Mouse (Mus musculus) G1E (cell line): ENCODE data around the gene Atp2b2. TPM values are rescaled to one million over a fixed set of nuclear protein-coding genes. Genes with fewer than 3 reads are reported as not detected.

Source experiments
- ATAC-seq: 2 replicates; pipeline ENCODE4 v1.8.0; 2016; ENCODE audit warnings: mild to moderate bottlenecking; ENCODE audit not compliant: insufficient number of reproducible peaks, poor library complexity, low FRiP score, severe bottlenecking; ENCODE audit errors: extremely low read depth
- DNase-seq: peaks from one replicate; pipeline ENCODE4 v3.0.0; 2012; ENCODE audit warnings: low spot score
- H3K27me3 ChIP-seq: 2 replicates; pipeline ENCODE4 v1.6.1; 2012; ENCODE audit warnings: mild to moderate bottlenecking, low read length, inconsistent platforms; ENCODE audit not compliant: insufficient read depth
- H3K36me3 ChIP-seq: replicated peaks from 2 replicates; pipeline ENCODE3; 2012; ENCODE audit warnings: mild to moderate bottlenecking, inconsistent platforms
- H3K4me1 ChIP-seq: 2 replicates; pipeline ENCODE4 v1.6.1; 2012; ENCODE audit warnings: low read depth, low read length, inconsistent platforms, mixed read lengths; ENCODE audit not compliant: insufficient read depth
- H3K4me3 ChIP-seq: 2 replicates; pipeline ENCODE4 v1.5.1; 2012; ENCODE audit warnings: low read depth, mild to moderate bottlenecking, inconsistent platforms, low read length, moderate library complexity, mixed read lengths
- H3K9me3 ChIP-seq: replicated peaks from 2 replicates; pipeline ENCODE4 v1.6.1; 2012; ENCODE audit warnings: inconsistent platforms
- CTCF ChIP-seq: IDR thresholded peaks from 2 replicates; pipeline ENCODE4 v1.5.1; 2012; ENCODE audit warnings: low read depth, low read length, inconsistent platforms, mixed read lengths
- GATA1 ChIP-seq: IDR thresholded peaks from 2 replicates; pipeline ENCODE4 v1.6.1; 2012; ENCODE audit warnings: borderline replicate concordance, low read length, inconsistent platforms, mixed read lengths
- GATA2 ChIP-seq: IDR thresholded peaks from 2 replicates; pipeline ENCODE4 v1.6.1; 2012; ENCODE audit warnings: low read depth, low read length, inconsistent platforms, borderline replicate concordance
- POLR2AphosphoS5 ChIP-seq: IDR thresholded peaks from 2 replicates; pipeline ENCODE4 v1.6.1; 2012; ENCODE audit warnings: low read depth, low read length, inconsistent platforms; ENCODE audit not compliant: insufficient replicate concordance
- TAL1 ChIP-seq: conservative IDR thresholded peaks from 2 replicates; pipeline ENCODE4 v1.6.1; 2012; ENCODE audit warnings: low read depth, low read length, inconsistent platforms, mixed read lengths
- polyA plus RNA-seq: library from polyadenylated mRNA; stranded (reverse); fragments of >175 nt; gene quantifications from 2 replicates; pipeline ENCODE4 v1.2.3, GENCODE M21; 2012
- total RNA-seq, 2 experiments: library from RNA; stranded (forward) in 1 of 2; stranded (reverse) in 1 of 2; fragments of 200-1000 nt in 1 of 2; fragments of >200 nt in 1 of 2; fragmentation: Nextera tagmentation in 1 of 2; gene quantifications; 2 replicates each; pipeline ENCODE4 v1.2.3; 2014 to 2017

The Atp2b2 gene
- total and polyA plus RNA-seq, 3 experiments = 0.22 TPM; not detected in 2

DNA sequence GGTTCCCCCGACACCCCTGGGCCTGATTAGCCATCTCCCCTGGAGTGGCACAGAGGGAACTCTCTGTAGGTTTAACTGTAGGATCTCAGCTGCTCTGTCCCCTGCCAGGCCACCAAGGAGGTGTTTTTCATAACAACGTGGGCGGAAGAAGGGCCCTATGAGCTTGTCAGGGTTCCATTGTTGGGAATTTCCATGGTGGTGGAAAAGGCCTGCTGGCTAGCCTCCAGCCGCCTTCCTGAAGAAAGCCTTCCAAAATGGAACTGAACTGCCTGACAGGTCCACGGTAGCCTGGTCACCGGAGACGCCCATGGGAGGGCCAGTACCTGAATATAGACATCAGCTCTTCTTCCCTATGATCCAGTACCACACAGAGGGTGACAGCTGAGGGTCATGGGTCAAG lies 169.8 kb downstream of the Atp2b2 start:
- DNase-seq (no peak), ATAC-seq (no peak)
- TF ChIP-seq GATA1 (no peak), GATA2 (no peak), POLR2AphosphoS5 (no peak), TAL1 (no peak), CTCF (no peak)
- peaks cover 83% of the 10 kb centered on the region for H3K9me3 ChIP-seq
- no peaks in the 10 kb centered on the region for H3K4me1 ChIP-seq
- H3K4me3 ChIP-seq = no peak overlapping the region
- no peaks in the 10 kb centered on the region for H3K27me3 ChIP-seq
- no peaks in the 10 kb centered on the region for H3K36me3 ChIP-seq

DNA sequence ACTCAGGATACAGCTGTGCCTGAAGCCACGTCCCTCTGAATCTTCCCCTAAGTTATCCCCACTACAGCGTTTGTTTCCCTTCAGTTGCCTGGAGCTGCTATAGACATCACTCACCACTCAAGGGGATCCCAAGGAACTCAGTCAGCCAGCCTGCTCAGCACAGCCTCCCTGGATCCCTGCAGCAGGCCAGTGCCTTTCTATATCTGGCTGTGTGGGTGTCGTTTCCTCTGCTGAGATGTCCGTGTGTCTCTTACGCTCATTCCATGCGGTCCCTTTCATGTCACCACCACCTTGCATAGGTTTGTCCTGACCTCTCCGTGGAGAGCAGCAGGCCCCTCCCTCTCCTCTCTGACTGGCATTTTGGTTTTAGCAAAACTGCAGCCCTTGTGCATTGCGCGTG lies 171.6 kb downstream of the Atp2b2 start:
- H3K9me3 ChIP-seq = peaks cover 82% of the 10 kb centered on the region
- H3K4me1 ChIP-seq = no peaks in the 10 kb centered on the region
- ATAC-seq (no peak), DNase-seq (no peak)
- H3K27me3 ChIP-seq = no peaks in the 10 kb centered on the region
- H3K4me3 ChIP-seq = no peak overlapping the region
- H3K36me3 ChIP-seq = no peaks in the 10 kb centered on the region
- no peak for TF ChIP-seq GATA2
- no peak for TF ChIP-seq POLR2AphosphoS5
- no peak for TF ChIP-seq CTCF
- TF ChIP-seq TAL1 = no peak
- TF ChIP-seq GATA1 = no peak

DNA sequence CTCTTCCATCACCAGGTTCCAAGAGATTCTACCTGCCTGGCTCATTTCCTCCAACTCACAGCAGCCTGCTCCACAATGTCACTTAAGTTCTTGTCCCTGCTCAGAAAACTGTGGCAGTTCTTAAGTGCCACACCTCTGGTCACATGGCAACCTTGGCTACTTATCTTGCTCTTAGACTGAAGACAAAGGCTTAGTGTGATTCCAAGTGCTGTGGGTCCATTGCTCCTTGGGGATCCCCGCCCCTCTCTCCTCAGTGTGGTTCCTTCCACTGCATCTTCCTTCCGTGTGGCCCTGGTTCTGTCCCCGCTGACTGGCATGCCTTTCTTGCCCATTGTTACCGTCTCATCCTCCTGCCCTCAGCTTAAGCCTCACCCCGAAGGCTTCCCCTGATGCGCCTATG lies 173.9 kb downstream of the Atp2b2 start:
- Histone ChIP-seq H3K9me3 (peaks cover 81% of the 10 kb centered on the region), H3K4me3 (no peak overlapping the region), H3K36me3 (no peaks in the 10 kb centered on the region), H3K4me1 (no peaks in the 10 kb centered on the region), H3K27me3 (no peaks in the 10 kb centered on the region)
- DNase-seq (no peak), ATAC-seq (no peak)
- no peak for TF ChIP-seq GATA2
- TF ChIP-seq POLR2AphosphoS5 = no peak
- no peak for TF ChIP-seq TAL1
- no peak for TF ChIP-seq GATA1
- no peak for TF ChIP-seq CTCF

DNA sequence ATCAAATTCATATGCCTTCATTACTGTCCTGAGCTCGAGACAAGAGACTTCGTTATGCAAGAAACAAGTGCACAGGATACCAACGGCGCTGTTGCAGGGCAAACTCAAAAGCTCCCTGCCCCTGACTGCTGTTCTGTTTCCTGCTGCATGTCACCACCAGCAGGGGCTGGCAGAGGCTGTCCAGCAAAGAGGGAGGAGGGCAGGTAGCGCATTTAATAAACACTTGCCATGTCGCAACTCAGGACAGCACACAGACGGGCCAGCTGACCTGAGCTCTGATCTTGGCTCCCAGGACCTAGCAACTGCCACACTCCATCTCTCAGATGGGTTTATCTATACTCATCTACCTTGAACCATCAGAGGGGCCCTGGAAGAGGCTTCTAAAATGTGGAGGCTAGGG lies 176.7 kb downstream of the Atp2b2 start:
- Histone ChIP-seq H3K36me3 (no peaks in the 10 kb centered on the region), H3K27me3 (no peaks in the 10 kb centered on the region), H3K4me1 (no peaks in the 10 kb centered on the region), H3K4me3 (no peak overlapping the region), H3K9me3 (peaks cover 79% of the 10 kb centered on the region)
- TF ChIP-seq GATA2 (no peak), POLR2AphosphoS5 (no peak), TAL1 (no peak), CTCF (no peak), GATA1 (no peak)
- DNase-seq = no peak
- ATAC-seq = no peak

DNA sequence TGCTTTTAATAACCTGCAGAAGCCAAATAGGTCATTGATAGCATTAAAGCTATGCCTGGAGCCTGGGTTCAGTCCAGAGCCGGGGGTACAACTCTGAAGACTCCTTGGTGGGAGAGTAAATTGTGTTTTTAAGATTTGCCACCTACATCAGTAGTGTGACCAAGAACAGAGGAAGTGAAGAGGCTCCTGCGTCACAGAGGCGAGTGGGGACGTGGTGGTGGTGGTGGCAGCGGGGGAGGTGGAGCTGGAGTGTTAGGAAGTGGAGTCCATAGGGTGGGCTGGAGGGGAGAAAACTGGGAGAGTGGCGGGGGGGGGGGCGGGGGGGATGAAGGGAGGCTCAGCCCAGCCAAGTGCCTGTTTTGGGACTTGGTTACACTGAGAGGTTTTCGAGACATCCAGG lies 177.6 kb downstream of the Atp2b2 start:
- no peak for TF ChIP-seq GATA2
- no peak for TF ChIP-seq TAL1
- no peak for TF ChIP-seq CTCF
- TF ChIP-seq GATA1 = no peak
- TF ChIP-seq POLR2AphosphoS5 = no peak
- Histone ChIP-seq H3K9me3 (peaks cover 79% of the 10 kb centered on the region), H3K4me3 (no peak overlapping the region), H3K27me3 (no peaks in the 10 kb centered on the region), H3K36me3 (no peaks in the 10 kb centered on the region), H3K4me1 (no peaks in the 10 kb centered on the region)
- DNase-seq = no peak
- no peak for ATAC-seq

DNA sequence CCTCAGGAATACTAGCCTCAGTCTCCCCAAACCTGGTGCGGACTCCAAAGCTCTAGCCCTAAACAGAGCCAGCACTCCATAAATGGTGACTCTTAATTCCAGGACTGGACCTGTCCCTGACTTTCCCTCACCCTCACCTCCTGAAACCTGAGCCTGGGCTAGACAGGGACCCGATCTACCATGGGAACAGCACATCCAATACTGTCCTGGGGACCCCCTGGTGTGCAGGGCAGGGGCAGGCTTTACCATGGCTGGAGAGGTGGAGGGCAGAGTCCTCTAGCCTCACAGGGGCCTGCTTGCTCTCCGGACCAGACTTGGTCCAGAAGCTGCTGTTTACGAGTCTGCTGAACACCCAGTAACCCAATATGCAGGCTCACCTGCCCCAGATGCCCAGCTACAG lies 179.5 kb downstream of the Atp2b2 start:
- ATAC-seq (no peak), DNase-seq (no peak)
- no peak overlapping the region for H3K4me3 ChIP-seq
- no peak for TF ChIP-seq TAL1
- no peak for TF ChIP-seq GATA2
- TF ChIP-seq CTCF = no peak
- TF ChIP-seq POLR2AphosphoS5 = no peak
- no peak for TF ChIP-seq GATA1
- no peaks in the 10 kb centered on the region for H3K27me3 ChIP-seq
- H3K9me3 ChIP-seq = peaks cover 83% of the 10 kb centered on the region
- no peaks in the 10 kb centered on the region for H3K4me1 ChIP-seq
- no peaks in the 10 kb centered on the region for H3K36me3 ChIP-seq

DNA sequence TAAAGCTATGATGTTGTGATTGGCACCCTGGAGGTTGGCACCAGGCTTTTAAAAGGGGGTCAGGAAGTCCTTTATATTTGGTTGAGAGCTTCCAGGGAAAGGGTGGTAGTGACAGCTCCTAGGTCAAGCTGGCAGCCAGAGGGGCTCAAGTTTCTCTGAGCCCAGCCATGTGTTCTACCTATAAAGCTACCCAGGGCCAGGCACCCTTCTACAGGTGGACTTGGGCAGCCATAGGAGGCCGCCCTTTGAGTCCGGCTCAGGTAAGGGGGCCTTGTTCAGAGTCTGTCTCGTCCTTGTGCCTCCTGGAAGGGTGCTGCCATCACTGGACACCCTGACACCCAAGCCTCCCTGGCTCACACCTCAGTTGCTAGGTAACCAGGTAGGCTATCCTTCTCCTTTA lies 180.5 kb downstream of the Atp2b2 start:
- H3K27me3 ChIP-seq = no peaks in the 10 kb centered on the region
- TF ChIP-seq POLR2AphosphoS5 (no peak), CTCF (no peak), GATA1 (no peak), GATA2 (no peak), TAL1 (no peak)
- H3K36me3 ChIP-seq = no peaks in the 10 kb centered on the region
- H3K4me1 ChIP-seq = no peaks in the 10 kb centered on the region
- DNase-seq (no peak), ATAC-seq (no peak)
- H3K4me3 ChIP-seq = no peak overlapping the region
- H3K9me3 ChIP-seq = peaks cover 87% of the 10 kb centered on the region
